Mouse (Mus musculus): ENCODE data around the gene Etv3.
"Not testable (repeated sequence)": the region's sequence is repeated elsewhere in the genome, so short reads cannot be mapped to it uniquely, and the experiment has no call there.

Etv3 gene

DNA sequence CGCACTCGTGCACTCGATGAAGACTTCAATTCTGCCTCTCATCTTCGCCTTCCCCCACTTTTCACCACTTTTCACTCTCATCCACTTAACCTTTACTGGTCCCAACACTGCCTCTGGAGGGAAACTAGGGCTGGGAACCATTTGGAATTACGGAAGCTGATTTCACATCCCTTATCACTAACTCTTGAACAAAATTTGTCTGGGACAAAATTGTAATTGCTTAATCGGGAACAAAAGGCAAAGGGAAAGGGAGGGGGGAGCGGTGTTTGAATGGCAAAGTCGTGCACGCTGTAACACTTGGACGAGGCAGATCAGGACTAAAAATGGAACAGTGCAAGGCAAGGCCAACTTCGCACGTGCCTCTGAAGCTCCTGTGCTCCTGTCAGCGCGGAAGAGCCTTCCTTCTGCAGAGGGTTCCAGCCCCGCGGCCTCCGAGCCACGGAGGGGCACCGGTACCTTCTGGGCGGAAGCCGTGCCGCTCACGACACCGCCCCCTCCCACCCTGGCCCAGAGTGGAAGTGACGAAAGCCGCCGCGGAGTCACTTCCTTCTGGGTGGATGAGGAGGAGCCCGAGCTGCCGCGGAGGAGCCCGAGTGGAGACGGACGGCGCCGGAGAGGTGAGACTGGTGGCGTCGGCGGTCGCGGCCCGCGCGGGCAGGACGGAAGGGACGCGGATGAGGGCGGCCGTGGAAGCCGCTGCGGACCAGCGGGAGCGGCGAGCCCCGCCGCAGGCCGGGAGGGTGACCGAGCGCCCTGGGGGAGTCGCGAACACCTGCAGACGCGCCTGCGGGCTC is at the start of gene Etv3:
Etv3 (plus strand) TSS at position 365 of the 794 bp plus-strand sequence.
- DNase-seq: peak; percentile 90

DNA sequence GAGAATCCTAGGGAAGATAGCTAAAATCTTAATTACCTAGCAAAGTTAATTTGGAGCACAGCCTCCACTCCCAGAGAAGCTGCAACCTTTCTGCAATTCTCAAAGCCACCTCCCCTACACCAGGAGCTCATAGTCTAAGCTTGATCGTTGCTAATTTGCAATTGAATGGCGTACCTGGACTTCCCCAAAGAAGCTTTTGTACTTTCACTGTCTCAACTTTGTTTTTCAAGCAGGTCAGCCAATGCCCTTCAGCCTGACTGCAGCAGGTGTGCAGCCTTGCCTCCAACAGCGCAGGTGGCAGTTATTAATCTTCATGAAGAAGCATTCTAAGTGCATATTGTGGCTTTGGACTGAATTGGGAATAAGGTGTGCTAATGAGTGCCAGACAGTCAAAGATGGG is 47.3 kb upstream of the Etv3 start:
- not testable (repeated sequence) for DNase-seq

GRCm38 (mm10) chr3:87478596-87478995 is 46.6 kb upstream of the Etv3 start:
- not testable (repeated sequence) for DNase-seq

DNA sequence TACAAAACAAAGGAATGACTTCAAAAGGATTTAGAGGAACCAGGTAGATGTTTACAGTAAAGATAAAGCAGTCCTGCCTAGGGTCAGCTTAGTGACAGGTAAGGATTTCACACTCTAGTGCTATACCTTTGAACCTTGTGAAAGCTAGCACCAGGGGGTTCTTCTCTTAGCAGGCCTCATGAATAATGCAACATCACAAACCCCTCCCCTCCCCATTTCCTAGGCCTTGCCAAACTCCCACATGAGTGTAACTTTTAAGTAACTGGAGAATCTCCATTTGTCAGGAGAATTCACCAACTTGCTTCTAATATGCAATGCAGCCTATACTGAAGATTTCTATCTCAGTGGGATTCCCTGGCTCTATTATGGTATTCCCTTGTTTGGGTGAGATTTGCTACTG is 46.0 kb upstream of the Etv3 start:
- not testable (repeated sequence) for DNase-seq

- no peak for DNase-seq
Measured at GRCm38 (mm10) chr3:87487392-87487791, 37.8 kb upstream of the Etv3 start.

DNA sequence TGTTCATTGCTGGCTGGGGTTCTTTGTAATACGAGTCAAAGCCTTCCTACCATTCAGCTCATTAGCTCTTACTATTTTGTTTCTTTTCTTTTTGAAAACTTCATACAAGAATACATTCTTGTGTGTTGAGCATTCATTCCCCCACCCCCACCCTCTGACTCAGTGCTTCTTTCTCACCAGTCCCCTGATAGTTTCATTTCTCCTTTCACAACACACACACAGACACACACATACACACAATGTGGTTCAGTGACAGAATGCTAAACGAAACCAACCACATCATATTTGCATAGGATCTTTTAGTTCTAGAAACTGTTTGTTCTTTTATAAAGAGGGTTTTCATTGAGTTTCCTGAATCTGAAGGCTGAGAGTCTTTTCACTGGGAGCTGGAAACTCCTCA is 37.3 kb upstream of the Etv3 start:
- peak; percentile 53 to 60 for DNase-seq

DNA sequence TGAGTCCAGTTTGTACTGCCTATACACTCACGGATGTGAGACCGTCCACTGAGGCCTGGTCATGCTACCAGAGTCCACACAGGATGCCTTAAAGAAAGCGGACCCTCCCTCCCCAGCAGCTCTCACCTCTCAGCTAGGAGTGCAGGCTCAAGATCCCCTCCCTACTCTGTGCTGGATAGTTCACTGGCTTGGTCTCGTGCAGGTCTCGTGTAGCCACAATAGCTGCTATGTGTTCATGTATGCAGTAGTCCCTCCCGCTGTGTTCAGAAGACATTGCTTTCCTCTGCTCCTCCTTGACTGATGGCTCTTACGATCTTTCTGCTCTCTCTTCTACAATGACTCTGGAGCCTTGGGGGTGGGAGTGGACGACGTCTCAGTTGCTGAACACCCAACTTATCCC is 26.9 kb upstream of the Etv3 start:
- DNase-seq: no peak

DNA sequence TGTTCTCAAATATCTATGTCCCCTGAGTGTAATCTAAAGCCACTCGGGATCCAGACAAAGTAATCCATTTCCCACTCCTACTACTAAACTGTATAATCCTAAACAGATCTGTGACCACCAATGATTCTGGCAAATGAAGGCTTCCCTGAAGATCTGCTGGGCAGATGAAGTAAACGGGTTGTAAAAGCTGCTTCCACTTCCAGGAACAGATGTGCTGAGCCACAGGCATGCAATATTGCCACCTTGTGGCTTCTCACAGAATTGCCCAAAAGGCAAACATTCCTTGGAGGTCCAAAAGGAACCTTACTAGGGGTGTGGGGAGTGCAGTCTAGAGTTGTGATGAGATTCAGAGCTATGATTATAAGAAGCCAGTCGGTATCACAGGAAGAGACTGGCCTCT is 26.1 kb upstream of the Etv3 start:
- DNase-seq: peak; percentile 83 to 84

DNA sequence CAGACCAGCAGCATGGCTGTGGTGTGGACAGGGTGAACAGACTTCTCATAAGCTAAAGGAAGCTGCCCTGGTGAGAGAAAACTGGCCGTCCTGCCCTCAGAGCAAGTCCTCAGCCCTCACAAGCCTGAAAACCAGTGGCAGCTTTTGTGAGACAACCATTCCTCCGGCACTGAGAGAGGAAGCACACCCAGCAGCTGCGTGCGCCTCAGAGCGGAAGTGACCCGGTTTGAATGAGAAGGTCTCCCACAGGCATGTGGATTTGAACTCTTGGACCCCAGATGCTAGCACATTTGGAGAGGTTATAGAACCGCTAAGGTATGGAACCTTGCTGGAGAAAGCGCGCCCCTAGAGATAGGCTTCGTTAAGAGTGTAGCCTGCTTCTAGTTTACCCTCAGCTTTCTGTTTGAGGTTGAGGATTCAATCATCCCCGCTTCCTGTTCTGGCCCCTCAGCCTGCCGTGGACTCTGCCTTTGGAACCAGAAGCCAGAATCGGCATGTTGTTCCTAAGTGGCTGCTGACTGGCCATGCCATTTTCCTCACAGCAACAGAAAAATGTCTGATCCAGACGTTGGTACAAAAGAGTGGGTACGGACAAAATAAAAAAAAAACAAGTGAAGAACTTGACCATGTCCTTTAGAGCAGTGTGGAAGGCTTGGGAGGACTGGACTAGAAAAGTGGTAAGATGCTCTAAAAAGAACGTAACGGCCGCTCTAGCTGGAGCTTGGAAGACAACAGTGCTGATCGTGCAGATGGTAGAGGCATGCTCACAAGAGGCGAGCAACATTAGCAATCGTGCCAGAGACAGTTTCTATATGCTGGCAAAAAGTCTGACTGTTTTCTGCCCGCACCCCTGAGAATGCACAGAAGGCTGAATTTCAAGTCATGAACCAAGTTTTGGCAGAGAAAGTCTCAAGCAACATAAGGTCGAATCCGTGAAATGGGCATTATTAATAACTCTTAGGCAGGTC is 24.8 kb upstream of the Etv3 start:
- peak; percentile 79 to 80 for DNase-seq

DNA sequence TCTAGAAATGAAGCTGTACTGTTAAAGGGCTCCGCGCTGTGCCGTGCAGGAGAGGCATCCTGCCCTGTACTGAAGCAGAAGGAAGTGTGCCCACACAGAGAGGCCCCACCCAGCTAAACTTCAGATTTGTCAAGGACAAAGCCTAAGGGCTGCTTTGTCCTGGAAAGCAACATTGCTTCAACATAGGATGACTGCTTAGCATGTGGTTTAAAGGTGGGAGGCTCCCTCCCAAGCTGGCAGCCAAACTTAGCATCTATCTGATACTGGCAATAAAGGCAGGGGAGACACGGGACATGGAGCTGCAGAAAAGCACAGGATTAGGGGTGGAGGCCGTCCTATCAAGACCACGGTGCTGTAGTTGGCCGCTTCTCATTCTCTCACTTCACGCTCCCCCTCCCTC is 24.1 kb upstream of the Etv3 start:
- peak; percentile 37 to 46 for DNase-seq

GRCm38 (mm10) chr3:87502771-87503170 is 22.4 kb upstream of the Etv3 start:
- DNase-seq: no peak

- peak; percentile 63 to 67 for DNase-seq
Measured at GRCm38 (mm10) chr3:87504330-87504729, 20.9 kb upstream of the Etv3 start.

DNA sequence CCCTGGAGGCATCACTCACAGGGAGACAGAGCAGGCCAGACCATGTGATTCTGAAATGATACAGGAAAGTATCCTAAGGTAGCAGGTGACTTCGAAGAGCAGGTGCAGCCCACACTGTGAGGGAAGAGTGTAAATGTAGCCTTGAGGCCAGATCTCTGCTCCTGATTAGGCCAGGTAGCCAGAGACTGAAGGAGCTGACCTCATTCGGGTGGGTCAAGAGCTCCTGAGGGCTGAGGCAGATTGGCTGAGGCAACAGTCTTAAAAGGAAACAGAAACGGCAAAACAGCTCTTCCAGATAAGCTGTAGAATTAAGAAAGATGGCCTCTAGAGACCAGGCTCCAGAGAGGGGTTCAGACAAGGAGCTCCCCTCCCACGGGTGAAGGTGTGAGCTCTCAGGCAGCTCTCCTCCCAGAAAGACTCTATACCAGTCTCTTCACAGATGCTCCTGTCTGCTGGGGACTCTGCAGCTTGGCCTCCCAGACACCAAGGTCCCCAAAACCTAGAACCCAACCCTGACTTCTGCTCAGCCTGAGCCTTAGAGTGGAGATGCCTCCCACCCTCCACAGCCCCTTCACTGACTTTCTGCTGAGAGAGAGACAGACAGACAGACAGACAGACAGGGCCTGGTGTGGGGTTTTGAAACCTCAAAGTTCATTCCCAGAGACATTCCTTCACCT is 20.3 kb upstream of the Etv3 start:
- no peak for DNase-seq

- peak; percentile 68 to 72 for DNase-seq
Measured at GRCm38 (mm10) chr3:87506456-87507416, 18.5 kb upstream of the Etv3 start.

DNA sequence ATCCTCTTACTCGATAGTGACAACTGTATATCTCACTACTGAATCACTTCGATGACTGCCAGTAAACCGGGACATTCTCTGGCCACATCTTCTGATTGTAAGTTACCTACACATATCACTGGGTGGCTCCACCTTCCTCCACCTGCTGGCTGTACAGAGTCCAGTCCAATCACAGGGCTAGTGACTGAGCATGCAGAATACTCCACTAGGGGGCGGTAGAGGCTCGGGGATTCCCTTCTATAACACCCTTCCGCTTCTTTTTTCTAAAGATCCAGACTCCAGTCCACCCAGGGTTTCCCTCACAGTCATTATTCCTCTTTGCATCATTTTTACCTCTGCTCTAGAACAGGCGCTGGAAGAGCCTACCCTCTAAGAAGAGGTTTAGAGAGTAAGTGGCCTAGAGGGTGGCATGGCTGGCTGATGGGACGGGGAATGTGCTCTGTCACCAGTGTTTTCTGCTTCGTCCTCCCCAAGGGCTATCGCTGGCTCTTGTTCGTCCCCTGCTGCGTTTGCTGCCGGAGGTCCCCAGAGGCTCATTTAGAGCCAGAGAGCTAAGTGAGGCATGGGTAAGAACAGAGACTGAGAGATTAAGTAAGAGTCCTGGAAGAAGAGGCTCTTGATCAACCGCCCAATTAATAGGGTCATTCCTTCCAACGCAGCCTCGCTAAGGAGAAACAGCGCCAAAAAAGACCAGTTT is 16.9 kb upstream of the Etv3 start:
- DNase-seq: peak; percentile 93 to 95

DNA sequence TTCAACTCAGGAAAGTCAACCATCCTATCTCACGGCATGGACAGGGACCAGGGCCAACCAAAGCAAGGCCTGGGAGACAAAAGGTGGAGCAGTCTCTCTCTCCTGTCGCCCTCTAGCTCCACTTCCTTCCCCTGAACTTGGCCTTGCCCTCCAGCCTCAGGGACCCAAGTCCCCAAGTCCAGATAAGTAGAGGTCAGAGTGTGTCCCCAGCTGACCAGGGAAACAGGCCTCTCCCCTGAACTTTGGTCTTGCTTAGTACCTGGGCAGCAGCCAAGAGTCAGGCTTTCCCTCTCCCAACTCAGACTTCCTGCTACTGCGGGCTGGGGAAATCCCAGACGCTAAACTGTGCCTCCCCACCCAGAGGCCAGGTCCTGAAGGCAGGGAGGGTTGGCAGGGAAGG is 16.1 kb upstream of the Etv3 start:
- DNase-seq: no peak

DNA sequence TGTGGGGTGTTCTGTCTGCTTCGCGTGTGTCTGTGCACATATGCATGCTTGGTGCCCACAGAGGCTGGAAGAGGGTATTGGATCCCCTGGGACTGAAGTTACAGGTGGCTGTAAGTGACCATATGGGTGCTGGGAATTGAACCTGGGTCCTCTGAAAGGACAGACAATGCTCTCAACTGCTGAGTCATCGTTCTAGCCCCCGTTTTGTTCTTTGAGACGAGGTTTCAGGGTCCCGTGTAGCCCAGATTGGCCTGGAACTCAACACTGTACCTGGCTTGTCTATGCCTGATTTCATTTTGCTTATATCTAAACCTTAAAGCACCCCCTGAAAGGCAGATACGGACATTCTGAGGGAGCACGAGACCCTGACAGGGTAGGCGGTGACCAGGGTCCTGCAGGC is 14.4 kb upstream of the Etv3 start:
- DNase-seq: no peak

DNA sequence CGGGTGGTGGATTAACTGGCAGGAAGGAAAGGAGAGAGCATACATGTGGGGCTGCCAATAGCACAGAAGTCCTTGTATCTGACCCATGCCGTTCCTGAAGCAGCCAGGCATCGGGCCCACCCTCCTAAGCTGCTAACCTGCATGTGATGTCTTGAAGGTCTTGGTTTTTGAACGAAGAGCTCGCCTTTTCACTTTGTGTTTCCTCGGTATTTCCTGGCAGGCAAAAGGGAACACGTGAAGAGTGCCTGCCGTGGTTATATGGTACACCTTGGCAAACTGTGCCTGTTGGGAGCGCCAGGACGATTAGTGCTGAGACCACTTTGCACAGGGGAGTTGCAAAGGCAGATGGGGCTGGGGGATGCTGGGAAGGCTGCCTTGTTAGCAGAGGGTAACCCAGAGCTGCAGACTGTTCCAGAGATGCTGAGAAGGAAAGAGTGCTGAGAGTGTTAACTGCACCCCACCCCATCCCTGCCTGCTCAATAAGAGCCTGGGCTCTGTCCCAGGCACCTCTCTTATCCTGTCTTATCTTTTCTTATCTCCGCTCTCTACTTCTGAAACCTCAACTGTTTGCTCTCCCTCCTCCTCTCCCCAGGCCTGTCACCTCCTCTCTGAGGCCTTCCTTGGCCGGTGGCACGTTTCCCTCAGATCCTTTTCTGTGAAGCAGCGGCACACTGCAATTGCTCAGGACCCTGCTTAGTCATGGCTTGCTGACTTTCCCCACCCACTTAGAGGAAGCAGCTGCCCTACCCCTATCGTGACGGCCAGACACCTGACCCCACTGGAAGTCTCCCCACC is 13.0 kb upstream of the Etv3 start:
- peak; percentile 46 to 50 for DNase-seq

GRCm38 (mm10) chr3:87515567-87516081 is 9.6 kb upstream of the Etv3 start:
- DNase-seq: peak; percentile 61 to 66

- DNase-seq: no peak
Measured at GRCm38 (mm10) chr3:87518425-87518824, 6.8 kb upstream of the Etv3 start.

Data from B cell, adult 2 months (primary cell).